ENCODE assay signal across 16 mouse cellular contexts in the genomic region with DNA sequence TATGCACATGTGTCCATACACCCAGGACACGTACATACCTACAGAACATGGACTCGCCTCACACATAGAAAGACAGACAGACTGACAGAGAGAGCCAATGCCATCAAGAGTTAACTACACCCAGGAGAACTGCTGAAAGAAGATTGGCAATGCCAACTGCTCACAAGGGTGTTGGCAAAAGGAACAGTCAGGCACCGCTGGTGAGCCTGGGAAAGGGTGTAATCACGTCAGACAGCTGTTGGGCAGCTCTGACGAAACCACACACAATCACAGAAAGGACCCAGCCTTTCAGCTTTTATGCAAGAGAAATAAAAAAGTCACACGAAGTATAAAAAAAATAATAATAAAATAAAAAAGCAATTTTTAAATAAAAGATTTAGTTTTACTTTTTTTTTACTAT. TPM values are rescaled to one million over a fixed set of nuclear protein-coding genes. Genes with fewer than 3 reads are reported as not detected.
"Had no signal": no experiment of that assay in that cellular context is flagged by ENCODE, and none has a peak within 500 bp of the region (broad histone marks: within the 10 kb centered on the region; RNA-seq: fewer than 3 reads in every experiment).

No protein-coding gene starts in this region.

- H3K4me2 ChIP-seq: limb, embryonic 12.5 days; liver, embryonic 11.5 days; liver, embryonic 15.5 days; lung, embryonic 14.5 days; midbrain, embryonic 12.5 days; neural tube, embryonic 15.5 days had no signal

- H3K4me3 ChIP-seq: layer of hippocampus, adult 2 months; limb, embryonic 12.5 days; liver, embryonic 15.5 days; megakaryocyte, embryonic 14.5 days; midbrain, embryonic 12.5 days; neural tube, embryonic 15.5 days had no signal

- DNase-seq: kidney, postnatal 10 days; kidney, postnatal 4 days; lung, embryonic 14.5 days; lung, postnatal 14 days; right cerebral cortex, adult 18-20 months; right cerebral cortex, postnatal 25 days; thymus, postnatal 36 days had no signal

- H3K27me3 ChIP-seq: limb, embryonic 12.5 days; midbrain, embryonic 12.5 days; neural tube, embryonic 15.5 days had no signal

- H3K9ac ChIP-seq: limb, embryonic 12.5 days; liver, embryonic 15.5 days; lung, embryonic 14.5 days; midbrain, embryonic 12.5 days; neural tube, embryonic 15.5 days had no signal

- H3K36me3 ChIP-seq: limb, embryonic 12.5 days; liver, embryonic 15.5 days; midbrain, embryonic 12.5 days; neural tube, embryonic 15.5 days had no signal

- H3K27ac ChIP-seq: layer of hippocampus, adult 2 months; limb, embryonic 12.5 days; liver, embryonic 15.5 days; macrophage; midbrain, embryonic 12.5 days; neural tube, embryonic 15.5 days had no signal

- H3K9me3 ChIP-seq: limb, embryonic 12.5 days; liver, embryonic 15.5 days; megakaryocyte, embryonic 14.5 days; midbrain, embryonic 12.5 days; neural tube, embryonic 15.5 days had no signal

RNA-seq across cellular contexts. Expression of a gene that starts 57.5 kb away (rescaled TPM):
- polyA plus RNA-seq: liver, embryonic 15.5 days; stomach, embryonic 16.5 days had no signal
